Mouse (Mus musculus) forebrain, postnatal 0 days (tissue): Measurements from ENCODE around the gene Cavin4. TPM values are rescaled to one million over a fixed set of nuclear protein-coding genes. Genes with fewer than 3 reads are reported as not detected.
A peak's percentile ranks its signal among the peaks of the same experiment; 100 is the strongest.

Source experiments
- ATAC-seq: fragments of 200-750 bp; cut with Nextera tagmentation; 2 replicates; pipeline ENCODE4 v1.8.0; 2017; ENCODE audit warnings: mild to moderate bottlenecking, moderate library complexity
- DNase-seq: peaks from one replicate; pipeline ENCODE4 v3.0.0-alpha.2; 2015
- H3K27ac ChIP-seq: fragments of 300-500 bp; sonication (generic); 2 replicates; pipeline ENCODE4 v1.5.1; 2014; ENCODE audit warnings: low read depth, mild to moderate bottlenecking, antibody characterized with exemption, low read length, moderate library complexity, mixed read lengths
- H3K27me3 ChIP-seq: fragments of 300-500 bp; sonication (generic); 2 replicates; pipeline ENCODE4 v1.6.1; 2014; ENCODE audit warnings: mild to moderate bottlenecking, low read length, mixed read lengths; ENCODE audit not compliant: insufficient read depth
- H3K36me3 ChIP-seq: fragments of 300-500 bp; sonication (generic); 2 replicates; pipeline ENCODE4 v1.6.1; 2014; ENCODE audit warnings: mild to moderate bottlenecking, moderate library complexity; ENCODE audit not compliant: insufficient read depth
- H3K4me1 ChIP-seq: fragments of 300-500 bp; sonication (generic); 2 replicates; pipeline ENCODE4 v1.6.1; 2014; ENCODE audit warnings: antibody characterized with exemption; ENCODE audit not compliant: insufficient read depth
- H3K4me2 ChIP-seq: fragments of 300-500 bp; sonication (generic); 2 replicates; pipeline ENCODE4 v1.6.1; 2014; ENCODE audit warnings: low read depth, mild to moderate bottlenecking, moderate library complexity
- H3K4me3 ChIP-seq: fragments of 300-500 bp; sonication (generic); 2 replicates; pipeline ENCODE4 v1.5.1; 2014; ENCODE audit warnings: low read depth, low read length, mixed read lengths
- H3K9ac ChIP-seq: fragments of 300-500 bp; sonication (generic); 2 replicates; pipeline ENCODE4 v1.6.1; 2014; ENCODE audit warnings: mild to moderate bottlenecking
- H3K9me3 ChIP-seq: fragments of 300-500 bp; sonication (generic); 2 replicates; pipeline ENCODE4 v1.6.1; 2016; ENCODE audit warnings: low read length
- CTCF ChIP-seq: sonication (generic); IDR thresholded peaks from 2 replicates; pipeline ENCODE4 v1.5.1; 2016; ENCODE audit warnings: antibody characterized with exemption, control low read depth, low read depth
- WGBS: fragments of 180-500 bp; shearing (Covaris S2); extraction: QIAGEN DNeasy Blood & Tissue Kit; methylation state at CpG from one replicate; pipeline ENCODE4 v1.1.7; 2014; 5-methylcytosine and 5-hydroxymethylcytosine counted together
- polyA plus RNA-seq: library from polyadenylated mRNA; unstranded; fragments of >200 nt; fragmentation: Nextera tagmentation; extraction: Ambion mirVana; gene quantifications from 2 replicates; pipeline ENCODE4 v1.2.1, GENCODE M21; 2015
- total RNA-seq: library from RNA; depleted of rRNA; stranded (reverse); fragments of >200 nt; gene quantifications from 2 replicates; pipeline ENCODE4 v1.2.3, GENCODE M21; 2014; rRNA removed

Gene Cavin4
- total and polyA plus RNA-seq, 2 experiments from 2014 or later: 1.4 to 2.1 TPM

DNA sequence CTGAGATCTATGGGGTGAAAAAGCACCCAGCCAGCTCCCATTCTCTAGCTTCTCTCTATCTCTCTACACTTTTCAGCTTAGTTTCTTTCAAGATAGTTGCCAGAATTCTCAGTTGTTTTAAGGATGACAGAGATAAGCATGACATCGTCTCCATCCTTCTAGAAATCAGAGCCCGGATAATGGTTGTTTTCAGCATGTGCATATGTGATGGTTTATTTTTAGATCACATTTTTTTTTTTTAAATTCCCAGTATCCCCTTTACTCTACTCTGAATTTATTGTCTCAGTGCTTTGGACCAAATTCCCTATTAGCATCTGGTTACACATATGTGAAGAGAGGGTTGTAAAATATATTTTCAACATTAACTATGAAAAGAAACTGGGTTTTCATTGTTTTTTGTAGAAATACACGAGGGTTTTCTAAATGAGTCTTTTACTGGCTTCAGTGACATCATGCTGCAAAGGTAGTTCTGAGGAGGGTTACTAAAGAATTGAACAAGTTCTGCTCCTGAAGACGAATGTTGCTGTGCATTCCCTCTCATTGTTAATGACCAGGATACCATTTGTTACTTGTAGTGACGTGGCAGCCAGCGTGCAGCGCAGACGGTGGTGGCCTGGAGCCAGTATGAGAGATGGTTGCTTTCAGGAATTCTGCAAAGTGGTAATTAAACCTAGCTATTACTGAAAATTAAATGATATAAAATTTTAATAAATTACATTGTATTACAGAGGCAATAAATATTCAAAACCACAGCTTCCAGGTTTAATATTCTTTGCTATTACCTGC is 52.7 kb downstream of the Cavin4 start:
- peak overlapping the region; percentile 35; the same call in 1 of the 2 replicates for H3K27ac ChIP-seq
- H3K4me1 ChIP-seq: peaks cover 8% of the 10 kb centered on the region; the same call in 1 of the 2 replicates
- H3K4me2 ChIP-seq: no peak overlapping the region
- no peak overlapping the region for H3K4me3 ChIP-seq
- no peak overlapping the region for H3K9ac ChIP-seq
- H3K9me3 ChIP-seq: no peaks in the 10 kb centered on the region
- no peaks in the 10 kb centered on the region for H3K27me3 ChIP-seq
- DNase-seq (peak; percentile 59), ATAC-seq (peak; percentile 58)
- no peaks in the 10 kb centered on the region for H3K36me3 ChIP-seq
- 41% methylated on average over 8 of the region's 8 CpGs for WGBS
- no peak for TF ChIP-seq CTCF

DNA sequence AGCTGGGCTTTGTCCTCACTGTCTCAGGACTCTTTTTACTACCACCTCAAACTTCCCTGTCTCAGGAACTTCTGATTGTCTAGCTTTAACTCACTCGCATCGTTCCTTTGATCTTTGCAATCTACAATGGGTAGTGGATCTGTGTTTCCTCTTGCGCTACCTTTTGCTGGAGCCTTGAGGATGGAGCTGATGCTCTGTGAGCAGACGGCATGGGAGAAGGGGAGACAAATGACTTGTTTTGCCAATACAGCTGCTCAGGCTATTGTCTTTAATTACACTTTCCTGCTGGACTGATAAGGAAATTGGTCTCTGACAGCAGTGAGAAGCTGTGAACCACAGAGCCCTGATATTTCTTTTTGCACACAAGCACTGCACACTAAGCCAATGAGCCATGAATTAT is 53.5 kb downstream of the Cavin4 start:
- peaks cover 8% of the 10 kb centered on the region; the same call in 1 of the 2 replicates for H3K4me1 ChIP-seq
- H3K36me3 ChIP-seq: no peaks in the 10 kb centered on the region
- 57% methylated on average over 4 of the region's 4 CpGs for WGBS
- no peaks in the 10 kb centered on the region for H3K9me3 ChIP-seq
- H3K27me3 ChIP-seq: no peaks in the 10 kb centered on the region
- ATAC-seq (peak; percentile 36), DNase-seq (no peak)
- H3K27ac ChIP-seq: peak overlapping the region; percentile 35; the same call in 1 of the 2 replicates
- no peak for TF ChIP-seq CTCF
- no peak overlapping the region for H3K4me3 ChIP-seq
- H3K9ac ChIP-seq: no peak overlapping the region
- no peak overlapping the region for H3K4me2 ChIP-seq

Other genes starting within 250 kb of the Cavin4 start
- gene Tex10, start 190.1 kb upstream of the Cavin4 start, total RNA-seq: 31.1 and 39.5 TPM in 2 replicates
- gene Tex10, start 190.1 kb upstream of the Cavin4 start, polyA plus RNA-seq: 21.4 and 22.0 TPM in 2 replicates
- 51.1 and 52.9 TPM in 2 replicates for gene Msantd3, start 123.6 kb upstream of the Cavin4 start, total RNA-seq
- gene Msantd3, start 123.6 kb upstream of the Cavin4 start, polyA plus RNA-seq: 36.3 and 43.8 TPM in 2 replicates
- gene Tmeff1, start 78.3 kb upstream of the Cavin4 start, total RNA-seq: 331 and 345 TPM in 2 replicates
- gene Tmeff1, start 78.3 kb upstream of the Cavin4 start, polyA plus RNA-seq: 189 and 202 TPM in 2 replicates